Mouse (Mus musculus) neural tube, embryonic 12.5 days (tissue): ENCODE data around the gene Polr2c. TPM values are rescaled to one million over a fixed set of nuclear protein-coding genes. Genes with fewer than 3 reads are reported as not detected.

Source experiments
- ATAC-seq: fragments of 200-750 bp; cut with Nextera tagmentation; 2 replicates; pipeline ENCODE4 v1.8.0; 2017; ENCODE audit warnings: low read depth, mild to moderate bottlenecking, moderate TSS enrichment, moderate library complexity; ENCODE audit not compliant: low FRiP score
- H3K27ac ChIP-seq: fragments of 300-500 bp; sonication (generic); 2 replicates; pipeline ENCODE4 v1.5.1; 2016
- H3K27me3 ChIP-seq: fragments of 300-500 bp; sonication (generic); replicated peaks from 2 replicates; pipeline ENCODE4 v1.6.1; 2016; ENCODE audit warnings: mild to moderate bottlenecking
- H3K36me3 ChIP-seq: fragments of 300-500 bp; sonication (generic); 2 replicates; pipeline ENCODE4 v1.6.1; 2016; ENCODE audit warnings: mild to moderate bottlenecking
- H3K4me1 ChIP-seq: fragments of 300-500 bp; sonication (generic); 2 replicates; pipeline ENCODE4 v1.6.1; 2016
- H3K4me2 ChIP-seq: fragments of 300-500 bp; sonication (generic); replicated peaks from 2 replicates; pipeline ENCODE4 v1.6.1; 2016; ENCODE audit warnings: mild to moderate bottlenecking
- H3K4me3 ChIP-seq: fragments of 300-500 bp; sonication (generic); 2 replicates; pipeline ENCODE4 v1.5.1; 2016
- H3K9ac ChIP-seq: fragments of 300-500 bp; sonication (generic); 2 replicates; pipeline ENCODE4 v1.6.1; 2016; ENCODE audit warnings: mild to moderate bottlenecking
- H3K9me3 ChIP-seq: fragments of 300-500 bp; sonication (generic); 2 replicates; pipeline ENCODE4 v1.6.1; 2016; ENCODE audit warnings: mild to moderate bottlenecking
- WGBS: fragments of 180-500 bp; shearing (Covaris S2); methylation state at CpG from one replicate; pipeline ENCODE4 v1.1.7; 2016; 5-methylcytosine and 5-hydroxymethylcytosine counted together
- polyA plus RNA-seq: library from polyadenylated mRNA; unstranded; fragments of >200 nt; fragmentation: Nextera tagmentation; extraction: Ambion mirVana; gene quantifications from 2 replicates; pipeline ENCODE4 v1.2.1, GENCODE M21; 2016

Polr2c gene
- polyA plus RNA-seq, 1 experiment from 2014 or later: 130 TPM

DNA sequence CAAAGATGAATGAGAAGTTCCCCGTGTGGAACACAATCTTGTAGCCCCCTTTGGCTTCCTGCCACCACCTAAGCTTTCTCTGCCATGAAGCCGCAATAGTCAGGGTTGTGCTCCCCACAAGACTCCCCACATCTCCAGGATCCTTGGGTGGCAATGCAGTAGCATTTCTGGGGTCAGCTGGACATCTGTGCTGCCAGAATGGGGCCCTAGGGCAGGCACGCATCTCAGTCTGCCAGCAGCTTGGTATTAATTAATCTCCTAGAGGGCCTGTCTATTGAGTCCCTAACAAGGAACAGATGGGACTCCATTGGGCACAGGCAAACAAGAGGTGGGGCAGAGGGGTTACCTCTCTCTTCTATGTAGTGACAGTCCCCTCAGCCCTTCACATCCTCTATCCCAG, 14.9 kb downstream of the Polr2c start:
- 55% methylated on average over 3 of the region's 3 CpGs for WGBS

GRCm38 (mm10) chr8:94872576-94872975, 15.3 kb downstream of the Polr2c start:
- 79% methylated on average over 2 of the region's 2 CpGs for WGBS
- Histone ChIP-seq H3K9me3 (no peaks in the 10 kb centered on the region), H3K27ac (no peak overlapping the region), H3K4me2 (peak overlapping the region; percentile 75; the same call in 1 of the 2 replicates), H3K27me3 (peaks cover 30% of the 10 kb centered on the region), H3K4me1 (peaks cover 51% of the 10 kb centered on the region), H3K9ac (no peak overlapping the region), H3K36me3 (no peaks in the 10 kb centered on the region), H3K4me3 (no peak overlapping the region)
- ATAC-seq: no peak

More for the DNA sequence above, 14.9 kb downstream of the Polr2c start:
- no peak overlapping the region for H3K4me3 ChIP-seq
- peak overlapping the region; percentile 75 for H3K4me2 ChIP-seq
- peaks cover 30% of the 10 kb centered on the region for H3K27me3 ChIP-seq
- H3K36me3 ChIP-seq: 0 out of 2 replicates have a peak, but pooled peaks cover under 1% of the 10 kb centered on the region
- peaks cover 51% of the 10 kb centered on the region for H3K4me1 ChIP-seq
- H3K9me3 ChIP-seq: no peaks in the 10 kb centered on the region
- no peak overlapping the region for H3K27ac ChIP-seq
- no peak for ATAC-seq
- peak overlapping the region; percentile 14; the same call in 1 of the 2 replicates for H3K9ac ChIP-seq

- Histone ChIP-seq H3K27ac (no peak overlapping the region), H3K9me3 (no peaks in the 10 kb centered on the region), H3K36me3 (no peaks in the 10 kb centered on the region), H3K4me2 (peak overlapping the region; percentile 98), H3K9ac (no peak overlapping the region), H3K4me3 (0 out of 2 replicates have a peak overlapping the region, but pooled peaks have one; percentile 0), H3K27me3 (peaks cover 28% of the 10 kb centered on the region), H3K4me1 (peaks cover 40% of the 10 kb centered on the region)
- ATAC-seq: no peak
- WGBS: 13% methylated on average over 6 of the region's 6 CpGs
Observed at GRCm38 (mm10) chr8:94874358-94874757, 17.1 kb downstream of the Polr2c start.

GRCm38 (mm10) chr8:94875096-94875870, 18.0 kb downstream of the Polr2c start:
- WGBS: 17% methylated on average over 17 of the region's 17 CpGs
- peaks cover 19% of the 10 kb centered on the region for H3K27me3 ChIP-seq
- H3K9ac ChIP-seq: peak overlapping the region; percentile 68; the same call in 1 of the 2 replicates
- H3K4me2 ChIP-seq: peak overlapping the region; percentile 98
- no peaks in the 10 kb centered on the region for H3K36me3 ChIP-seq
- no peaks in the 10 kb centered on the region for H3K9me3 ChIP-seq
- H3K4me1 ChIP-seq: peaks cover 30% of the 10 kb centered on the region
- H3K4me3 ChIP-seq: peak overlapping the region; percentile 58
- no peak overlapping the region for H3K27ac ChIP-seq
- no peak for ATAC-seq

GRCm38 (mm10) chr8:94875871-94876150, 18.6 kb downstream of the Polr2c start:
- H3K9me3 ChIP-seq: no peaks in the 10 kb centered on the region
- H3K27me3 ChIP-seq: peaks cover 17% of the 10 kb centered on the region
- peak overlapping the region; percentile 98 for H3K4me2 ChIP-seq
- peaks cover 25% of the 10 kb centered on the region for H3K4me1 ChIP-seq
- H3K36me3 ChIP-seq: no peaks in the 10 kb centered on the region
- H3K9ac ChIP-seq: peak overlapping the region; percentile 68
- no peak overlapping the region for H3K27ac ChIP-seq
- H3K4me3 ChIP-seq: peak overlapping the region; percentile 58
- no peak; the same call in 1 of the 2 replicates for ATAC-seq
- under 1% methylated on average over 19 of the region's 20 CpGs for WGBS

- Histone ChIP-seq H3K9me3 (no peaks in the 10 kb centered on the region), H3K27ac (no peak within 1 kb of the TSS), H3K36me3 (no peaks in the 10 kb centered on the region), H3K9ac (peak within 1 kb of the TSS; percentile 68), H3K4me2 (peak within 1 kb of the TSS; percentile 98), H3K4me3 (peak within 1 kb of the TSS; percentile 58), H3K4me1 (peaks cover 21% of the 10 kb centered on the region), H3K27me3 (peaks cover 17% of the 10 kb centered on the region)
- WGBS: under 1% methylated on average over 37 of the region's 37 CpGs
- ATAC-seq: peak; percentile 66
Observed at GRCm38 (mm10) chr8:94876197-94876730, 19.0 kb downstream of the Polr2c start, which contains the start of gene Dok4. Gene Dok4 (minus strand): TSS chr8:94876330.

- Histone ChIP-seq H3K27me3 (peaks cover 17% of the 10 kb centered on the region), H3K4me1 (peaks cover 15% of the 10 kb centered on the region), H3K27ac (no peak overlapping the region), H3K36me3 (no peaks in the 10 kb centered on the region), H3K4me2 (peak overlapping the region; percentile 98), H3K4me3 (no peak overlapping the region; the same call in 1 of the 2 replicates), H3K9me3 (no peaks in the 10 kb centered on the region), H3K9ac (no peak overlapping the region)
- no peak for ATAC-seq
- 40% methylated on average over 3 of the region's 3 CpGs for WGBS
Observed at GRCm38 (mm10) chr8:94876820-94877219, 19.6 kb downstream of the Polr2c start.

- H3K4me1 ChIP-seq: no peaks in the 10 kb centered on the region; the same call in 1 of the 2 replicates
- H3K27ac ChIP-seq: no peak overlapping the region
- H3K9ac ChIP-seq: no peak overlapping the region
- no peak for ATAC-seq
- WGBS: 88% methylated on average over 4 of the region's 4 CpGs
- no peaks in the 10 kb centered on the region for H3K36me3 ChIP-seq
- no peak overlapping the region for H3K4me2 ChIP-seq
- H3K4me3 ChIP-seq: no peak overlapping the region
- H3K27me3 ChIP-seq: no peaks in the 10 kb centered on the region
- H3K9me3 ChIP-seq: no peaks in the 10 kb centered on the region
Observed at GRCm38 (mm10) chr8:94880742-94881141, 23.5 kb downstream of the Polr2c start.

GRCm38 (mm10) chr8:94888383-94889036, 31.3 kb downstream of the Polr2c start:
- no peak for ATAC-seq
- H3K4me1 ChIP-seq: no peaks in the 10 kb centered on the region
- H3K27ac ChIP-seq: no peak overlapping the region
- H3K9ac ChIP-seq: no peak overlapping the region
- no peak overlapping the region for H3K4me2 ChIP-seq
- no peaks in the 10 kb centered on the region for H3K36me3 ChIP-seq
- no peaks in the 10 kb centered on the region for H3K9me3 ChIP-seq
- H3K27me3 ChIP-seq: no peaks in the 10 kb centered on the region
- 42% methylated on average over 14 of the region's 14 CpGs for WGBS
- H3K4me3 ChIP-seq: no peak overlapping the region

GRCm38 (mm10) chr8:94892917-94893316, 35.7 kb downstream of the Polr2c start:
- Histone ChIP-seq H3K36me3 (no peaks in the 10 kb centered on the region), H3K4me2 (no peak overlapping the region), H3K27ac (no peak overlapping the region), H3K27me3 (no peaks in the 10 kb centered on the region), H3K4me1 (peaks cover 5% of the 10 kb centered on the region; the same call in 1 of the 2 replicates), H3K4me3 (no peak overlapping the region), H3K9ac (no peak overlapping the region), H3K9me3 (no peaks in the 10 kb centered on the region)
- ATAC-seq: no peak
- 42% methylated on average over 2 of the region's 2 CpGs for WGBS

DNA sequence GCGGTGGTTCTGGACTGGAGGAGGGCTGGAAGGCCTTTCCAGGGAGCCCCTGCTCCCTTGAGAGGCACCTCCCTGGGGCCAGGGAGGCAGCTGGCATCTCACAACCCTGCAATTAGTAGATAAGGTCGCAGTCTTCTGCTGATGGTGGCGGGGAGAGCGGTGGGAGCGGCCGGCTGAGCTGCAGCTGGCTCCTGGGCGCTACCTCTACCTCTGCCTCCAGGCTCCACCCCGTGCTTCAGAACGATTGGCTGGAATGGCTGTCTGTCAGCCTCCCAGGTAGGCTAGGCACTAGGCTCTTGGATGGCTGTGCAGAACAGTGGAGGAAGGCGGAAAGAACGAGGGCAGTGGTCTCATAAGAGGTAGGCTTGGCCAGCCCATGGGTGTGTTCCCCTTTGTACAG, 42.0 kb downstream of the Polr2c start:
- Histone ChIP-seq H3K9me3 (no peaks in the 10 kb centered on the region), H3K27ac (no peak overlapping the region), H3K36me3 (no peaks in the 10 kb centered on the region), H3K4me1 (peaks cover 42% of the 10 kb centered on the region), H3K9ac (no peak overlapping the region), H3K4me2 (peak overlapping the region; percentile 31), H3K27me3 (no peaks in the 10 kb centered on the region), H3K4me3 (no peak overlapping the region)
- 13% methylated on average over 11 of the region's 11 CpGs for WGBS
- no peak for ATAC-seq

- peaks cover 36% of the 10 kb centered on the region for H3K4me1 ChIP-seq
- no peak overlapping the region for H3K27ac ChIP-seq
- H3K9me3 ChIP-seq: no peaks in the 10 kb centered on the region
- no peaks in the 10 kb centered on the region for H3K36me3 ChIP-seq
- no peak for ATAC-seq
- 16% methylated on average over 6 of the region's 6 CpGs for WGBS
- no peaks in the 10 kb centered on the region for H3K27me3 ChIP-seq
- no peak overlapping the region for H3K9ac ChIP-seq
- H3K4me3 ChIP-seq: no peak overlapping the region
- peak overlapping the region; percentile 9; the same call in 1 of the 2 replicates for H3K4me2 ChIP-seq
Observed at GRCm38 (mm10) chr8:94900617-94901016, 43.4 kb downstream of the Polr2c start.
